Mouse (Mus musculus) cerebellum, adult 9-10 months (tissue): Measurements from ENCODE around the gene Rhox3a2.
"Not testable (repeated sequence)": the region's sequence is repeated elsewhere in the genome, so short reads cannot be mapped to it uniquely, and the experiment has no call there.

Experiments used
- DNase-seq: peaks from one replicate; pipeline ENCODE4 v3.0.0; 2022

Gene Rhox3a2

DNA sequence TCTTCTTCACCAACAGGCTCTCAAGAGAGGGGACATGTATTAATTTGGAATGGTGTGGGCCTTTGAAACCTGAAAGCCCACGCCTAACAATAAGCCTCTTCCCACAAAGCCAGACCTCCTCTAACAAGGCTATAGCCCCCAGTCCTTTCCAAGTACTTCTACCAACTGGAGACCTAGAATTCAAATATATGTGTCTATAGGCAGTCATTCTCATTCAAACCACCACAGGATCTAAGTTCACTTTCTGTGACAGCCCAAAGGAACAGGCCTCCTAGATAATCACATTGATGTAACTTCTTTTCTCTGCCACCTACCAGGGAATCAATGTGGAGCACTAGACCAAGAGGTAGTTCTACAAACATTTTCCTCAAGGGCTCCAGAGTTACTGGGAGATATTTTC, at the start of gene Rhox3a2:
Gene Rhox3a2 (plus strand): TSS at position 301 of the 400 bp plus-strand sequence.
- DNase-seq = not testable (repeated sequence)

GRCm38 (mm10) chrX:37390548-37390947, 10.7 kb downstream of the Rhox3a2 start, which contains the start of gene Rhox4a2:
Rhox4a2 (plus strand) TSS chrX:37390848.
- DNase-seq = not testable (repeated sequence)

- DNase-seq = not testable (repeated sequence)
These were observed 31.9 kb downstream of the Rhox3a2 start, which contains the start of gene Rhox2b for GRCm38 (mm10) chrX:37411767-37412166. Rhox2b (plus strand) TSS chrX:37412067.

DNA sequence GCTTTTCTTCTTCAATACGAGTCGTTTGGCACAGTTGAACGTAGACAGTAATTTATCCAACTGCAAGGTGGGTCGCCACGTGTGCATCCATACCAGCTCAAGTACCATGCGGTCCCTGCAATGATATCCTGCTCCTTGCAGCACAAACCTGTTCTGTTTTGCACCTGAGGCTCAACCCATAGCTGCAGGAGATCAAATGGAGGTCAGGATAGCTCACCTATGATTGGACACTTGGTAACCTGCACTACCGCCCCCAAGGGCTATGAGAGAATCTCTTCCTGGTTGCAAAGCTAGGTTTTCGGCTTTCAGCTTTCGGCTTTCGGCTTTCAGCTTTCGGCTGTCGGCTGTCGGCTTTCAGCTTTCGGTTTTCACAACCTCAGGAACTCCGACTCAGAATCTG, 52.4 kb downstream of the Rhox3a2 start, which contains the start of gene Rhox4b:
Gene Rhox4b (plus strand): TSS at position 301 of the 400 bp plus-strand sequence.
- not testable (repeated sequence) for DNase-seq
